Mouse (Mus musculus) ES-E14 (cell line): ENCODE data around the gene S100a13.

ENCODE experiments used
- HCFC1 ChIP-seq: IDR thresholded peaks from 2 replicates; pipeline ENCODE4 v1.6.1; 2012; ENCODE audit warnings: low read length, inconsistent platforms, borderline replicate concordance; ENCODE audit not compliant: insufficient read depth
- ZNF384 ChIP-seq: IDR thresholded peaks from 2 replicates; pipeline ENCODE4 v1.6.1; 2012; ENCODE audit warnings: low read depth, low read length, inconsistent platforms

DNA sequence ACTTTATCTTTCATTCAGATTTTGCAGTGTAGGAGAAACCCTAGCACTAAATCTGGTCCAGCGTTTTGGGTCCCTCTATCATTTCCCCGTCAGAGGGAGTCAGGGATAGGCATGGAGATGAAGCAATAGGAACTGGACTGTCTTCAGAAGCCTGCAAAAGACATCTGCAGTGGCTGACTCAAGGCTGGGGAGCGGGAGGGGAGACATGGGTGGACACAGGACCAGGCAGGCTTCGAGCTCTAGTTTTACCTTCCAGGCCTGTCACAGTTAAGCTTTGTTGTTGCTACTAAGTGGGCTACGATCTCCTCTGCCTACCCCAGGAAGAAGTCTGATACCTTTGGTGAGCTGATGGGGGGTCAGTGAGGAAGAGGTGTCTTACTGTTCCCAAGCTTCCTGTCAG lies 2.0 kb upstream of the S100a13 start:
- TF ChIP-seq HCFC1 (no peak), ZNF384 (no peak)
